Mouse (Mus musculus) midbrain, embryonic 15.5 days (tissue): ENCODE measurements around the gene Evi5l. TPM values are rescaled to one million over a fixed set of nuclear protein-coding genes. Genes with fewer than 3 reads are reported as not detected.

Experiments
- ATAC-seq: fragments of 200-750 bp; cut with Nextera tagmentation; replicated peaks from 2 replicates; pipeline ENCODE4 v1.8.0; 2017; ENCODE audit warnings: moderate TSS enrichment
- H3K27ac ChIP-seq: fragments of 300-500 bp; sonication (generic); 2 replicates; pipeline ENCODE4 v1.5.1; 2015; ENCODE audit warnings: mild to moderate bottlenecking, inconsistent platforms
- H3K27me3 ChIP-seq: fragments of 300-500 bp; sonication (generic); replicated peaks from 2 replicates; pipeline ENCODE4 v1.6.1; 2015; ENCODE audit warnings: inconsistent platforms
- H3K36me3 ChIP-seq: fragments of 300-500 bp; sonication (generic); replicated peaks from 2 replicates; pipeline ENCODE4 v1.6.1; 2015; ENCODE audit warnings: inconsistent platforms
- H3K4me1 ChIP-seq: fragments of 300-500 bp; sonication (generic); 2 replicates; pipeline ENCODE4 v1.6.1; 2015; ENCODE audit warnings: inconsistent platforms
- H3K4me2 ChIP-seq: fragments of 300-500 bp; sonication (generic); 2 replicates; pipeline ENCODE4 v1.6.1; 2015; ENCODE audit warnings: inconsistent platforms, mild to moderate bottlenecking, moderate library complexity
- H3K4me3 ChIP-seq: fragments of 300-500 bp; sonication (generic); 2 replicates; pipeline ENCODE4 v1.5.1; 2015; ENCODE audit warnings: mild to moderate bottlenecking, inconsistent platforms
- H3K9ac ChIP-seq: fragments of 300-500 bp; sonication (generic); 2 replicates; pipeline ENCODE4 v1.6.1; 2015; ENCODE audit warnings: mild to moderate bottlenecking, inconsistent platforms
- H3K9me3 ChIP-seq: fragments of 300-500 bp; sonication (generic); 2 replicates; pipeline ENCODE4 v1.6.1; 2016; ENCODE audit warnings: inconsistent platforms
- WGBS: fragments of 180-500 bp; shearing (Covaris S2); methylation state at CpG from one replicate; pipeline ENCODE4 v1.1.7; 2015; ENCODE audit warnings: mixed read lengths; 5-methylcytosine and 5-hydroxymethylcytosine counted together
- polyA plus RNA-seq: library from polyadenylated mRNA; unstranded; fragments of >200 nt; fragmentation: Nextera tagmentation; extraction: Ambion mirVana; gene quantifications from 2 replicates; pipeline ENCODE4 v1.2.1, GENCODE M21; 2015

The Evi5l gene
- polyA plus RNA-seq, 1 experiment from 2014 or later: 136 TPM

- no peaks in the 10 kb centered on the region; the same call in 1 of the 2 replicates for H3K4me1 ChIP-seq
- no peak overlapping the region for H3K4me2 ChIP-seq
- no peak overlapping the region for H3K4me3 ChIP-seq
- no peaks in the 10 kb centered on the region for H3K36me3 ChIP-seq
- no peak for ATAC-seq
- H3K9ac ChIP-seq: no peak overlapping the region
- H3K27ac ChIP-seq: no peak overlapping the region
- H3K27me3 ChIP-seq: peaks cover 7% of the 10 kb centered on the region
- WGBS: 91% methylated on average over 4 of the region's 4 CpGs
- no peaks in the 10 kb centered on the region for H3K9me3 ChIP-seq
These were observed 61.6 kb downstream of the Evi5l start for GRCm38 (mm10) chr8:4227919-4228318.

DNA sequence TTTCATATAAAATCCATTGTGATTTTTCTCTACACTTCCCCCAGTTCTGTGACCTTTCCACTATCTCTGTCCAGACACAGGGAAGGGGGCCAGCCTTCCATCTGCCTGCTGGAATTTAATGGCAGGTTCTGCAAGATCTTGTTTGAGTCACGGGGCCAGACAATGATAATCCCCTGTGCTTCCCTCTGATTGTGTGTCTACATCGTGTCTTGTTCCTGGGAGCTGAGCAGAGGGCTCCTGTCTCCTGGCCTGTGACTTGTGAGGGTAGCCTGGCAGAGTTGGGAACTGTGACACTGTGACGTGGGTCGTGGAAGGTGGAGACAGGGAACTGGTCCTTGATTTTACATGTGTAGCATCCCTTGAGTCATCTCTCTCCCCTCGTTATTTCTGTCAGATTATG is 63.4 kb downstream of the Evi5l start:
- Histone ChIP-seq H3K36me3 (no peaks in the 10 kb centered on the region), H3K9me3 (no peaks in the 10 kb centered on the region), H3K9ac (no peak overlapping the region), H3K27me3 (peaks cover 7% of the 10 kb centered on the region), H3K4me3 (no peak overlapping the region), H3K4me1 (no peaks in the 10 kb centered on the region; the same call in 1 of the 2 replicates), H3K27ac (no peak overlapping the region), H3K4me2 (no peak overlapping the region)
- ATAC-seq: no peak
- 64% methylated on average over 5 of the region's 5 CpGs for WGBS

- Histone ChIP-seq H3K36me3 (no peaks in the 10 kb centered on the region), H3K4me1 (no peaks in the 10 kb centered on the region; the same call in 1 of the 2 replicates), H3K9ac (no peak overlapping the region), H3K27me3 (peaks cover 7% of the 10 kb centered on the region), H3K4me2 (no peak overlapping the region), H3K27ac (no peak overlapping the region), H3K4me3 (no peak overlapping the region), H3K9me3 (no peaks in the 10 kb centered on the region)
- WGBS: 61% methylated on average over 10 of the region's 10 CpGs
- ATAC-seq: no peak
These were observed 64.4 kb downstream of the Evi5l start for GRCm38 (mm10) chr8:4230612-4231351.

DNA sequence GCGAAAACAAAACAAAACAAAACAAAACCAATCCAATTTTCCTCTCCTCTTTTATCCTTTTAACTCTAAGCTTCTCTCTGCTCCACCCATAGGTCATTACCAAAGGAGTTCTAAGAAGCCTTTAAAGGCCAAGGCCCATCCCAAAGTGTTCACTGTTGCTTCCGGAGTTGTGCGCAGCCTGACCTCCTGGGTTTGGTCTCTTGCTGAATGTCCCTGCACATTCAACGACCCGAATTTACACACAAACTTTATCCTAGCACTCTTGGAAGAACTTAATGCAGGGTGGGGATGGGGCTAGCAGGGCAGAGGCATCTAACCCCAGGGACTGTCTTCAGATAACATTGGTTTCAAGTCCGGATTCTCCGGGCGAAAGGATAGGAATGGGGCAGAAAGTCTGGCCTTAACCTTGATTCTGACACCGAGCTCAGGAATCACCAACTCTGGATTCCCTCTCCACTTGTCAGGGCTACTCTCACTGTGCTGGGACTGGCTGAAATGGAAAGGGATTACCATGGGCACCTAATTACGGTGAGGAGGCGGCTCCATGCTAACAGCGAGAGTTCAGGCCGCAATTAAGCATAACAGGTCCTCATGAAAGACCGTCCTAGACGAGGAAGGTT is 71.6 kb downstream of the Evi5l start:
- Histone ChIP-seq H3K9ac (peak overlapping the region; percentile 47), H3K27ac (peak overlapping the region; percentile 90), H3K4me1 (peaks cover 38% of the 10 kb centered on the region), H3K27me3 (no peaks in the 10 kb centered on the region), H3K4me2 (peak overlapping the region; percentile 82), H3K36me3 (0 out of 2 replicates have a peak, but pooled peaks cover 6% of the 10 kb centered on the region), H3K4me3 (peak overlapping the region; percentile 75), H3K9me3 (no peaks in the 10 kb centered on the region)
- 18% methylated on average over 15 of the region's 15 CpGs for WGBS
- ATAC-seq: peak; percentile 4; the same call in 1 of the 2 replicates

DNA sequence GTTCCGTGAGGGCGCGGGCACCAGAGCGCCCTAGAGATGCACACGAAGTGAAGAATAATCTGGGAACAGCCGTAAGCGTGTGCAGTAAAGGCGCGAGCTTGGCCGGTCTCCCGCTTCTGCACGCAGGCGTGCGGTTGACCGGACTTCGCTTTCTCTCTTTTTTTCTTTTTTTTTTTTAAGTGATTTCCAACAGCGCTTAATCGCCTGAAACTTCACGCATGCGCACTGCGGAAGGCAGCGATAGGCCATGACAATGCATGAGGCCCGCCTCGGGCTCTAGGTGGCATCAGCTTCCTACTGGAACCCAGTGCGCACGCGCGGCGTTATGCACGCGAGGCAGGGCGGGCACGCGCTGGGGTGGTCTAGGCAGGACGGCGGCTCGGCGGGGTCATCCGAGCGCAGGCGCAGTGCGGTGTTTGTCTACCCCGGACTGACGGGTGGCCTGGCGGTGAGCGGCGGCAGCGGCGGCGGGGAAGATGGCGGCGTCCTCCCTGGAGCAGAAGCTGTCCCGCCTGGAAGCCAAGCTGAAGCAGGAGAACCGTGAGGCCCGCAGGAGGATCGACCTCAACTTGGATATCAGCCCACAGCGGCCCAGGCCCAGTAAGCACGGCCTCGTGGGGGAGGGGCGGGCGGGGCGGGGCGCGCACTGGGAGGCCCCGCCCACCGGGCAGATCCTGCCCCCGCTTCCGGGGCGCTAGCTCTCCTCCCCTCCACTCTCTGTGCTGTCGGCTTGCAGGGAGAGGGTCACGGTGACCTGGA is 72.2 kb downstream of the Evi5l start, which contains the start of the genes Map2k7 and Gm49320:
Gene Map2k7 (plus strand): TSS at position 307 of the 759 bp plus-strand sequence.
Gene Gm49320 (plus strand): TSS at position 432 of the 759 bp plus-strand sequence.
- Histone ChIP-seq H3K27ac (peak within 1 kb of the TSS; percentile 90), H3K4me2 (peak within 1 kb of the TSS; percentile 82), H3K4me3 (peak within 1 kb of the TSS; percentile 75), H3K27me3 (no peaks in the 10 kb centered on the region), H3K4me1 (peaks cover 38% of the 10 kb centered on the region), H3K9me3 (no peaks in the 10 kb centered on the region), H3K36me3 (peaks cover 11% of the 10 kb centered on the region), H3K9ac (peak within 1 kb of the TSS; percentile 63)
- WGBS: under 1% methylated on average over 71 of the region's 71 CpGs
- ATAC-seq: peak; percentile 95

GRCm38 (mm10) chr8:4239193-4239890 is 73.0 kb downstream of the Evi5l start:
- ATAC-seq: peak; percentile 1; the same call in 1 of the 2 replicates
- Histone ChIP-seq H3K9ac (peak overlapping the region; percentile 63), H3K36me3 (peaks cover 18% of the 10 kb centered on the region), H3K27ac (peak overlapping the region; percentile 90), H3K4me3 (peak overlapping the region; percentile 75), H3K9me3 (no peaks in the 10 kb centered on the region), H3K4me1 (peaks cover 38% of the 10 kb centered on the region), H3K4me2 (peak overlapping the region; percentile 82), H3K27me3 (no peaks in the 10 kb centered on the region)
- 13% methylated on average over 19 of the region's 19 CpGs for WGBS

GRCm38 (mm10) chr8:4245061-4245460 is 78.7 kb downstream of the Evi5l start:
- 94% methylated on average over 5 of the region's 5 CpGs for WGBS
- Histone ChIP-seq H3K36me3 (peaks cover 43% of the 10 kb centered on the region), H3K4me2 (no peak overlapping the region), H3K9ac (no peak overlapping the region), H3K4me1 (peaks cover 22% of the 10 kb centered on the region), H3K27me3 (no peaks in the 10 kb centered on the region; the same call in 1 of the 2 replicates), H3K9me3 (no peaks in the 10 kb centered on the region), H3K4me3 (no peak overlapping the region), H3K27ac (no peak overlapping the region)
- ATAC-seq: no peak

GRCm38 (mm10) chr8:4245737-4246136 is 79.4 kb downstream of the Evi5l start:
- no peaks in the 10 kb centered on the region for H3K9me3 ChIP-seq
- H3K9ac ChIP-seq: no peak overlapping the region
- H3K27ac ChIP-seq: no peak overlapping the region
- ATAC-seq: no peak
- H3K4me3 ChIP-seq: no peak overlapping the region
- peaks cover 43% of the 10 kb centered on the region for H3K36me3 ChIP-seq
- peaks cover 15% of the 10 kb centered on the region for H3K4me1 ChIP-seq
- H3K27me3 ChIP-seq: no peaks in the 10 kb centered on the region; the same call in 1 of the 2 replicates
- no peak overlapping the region for H3K4me2 ChIP-seq
- WGBS: 89% methylated on average over 13 of the region's 13 CpGs

DNA sequence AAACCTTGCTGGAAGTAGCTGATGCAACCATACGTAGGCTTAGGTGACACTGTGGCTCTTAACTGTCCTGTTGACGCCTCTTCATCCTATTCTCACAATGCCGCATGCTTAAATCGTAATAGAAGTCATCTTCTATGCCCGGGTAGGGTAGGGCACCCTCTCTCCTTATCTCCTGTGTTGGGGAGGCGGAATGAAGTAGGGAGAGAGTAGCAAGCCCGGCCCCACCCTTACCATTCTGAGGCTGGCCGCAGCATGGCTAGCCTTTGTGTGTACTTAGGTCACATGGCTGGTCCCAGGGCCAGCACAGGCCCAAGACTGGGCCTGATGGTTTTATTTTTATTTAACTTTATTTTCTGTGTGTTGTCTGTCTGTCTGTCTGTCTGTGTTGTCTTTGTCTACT is 80.9 kb downstream of the Evi5l start:
- 92% methylated on average over 8 of the region's 8 CpGs for WGBS
- no peak overlapping the region for H3K27ac ChIP-seq
- H3K9me3 ChIP-seq: no peaks in the 10 kb centered on the region
- H3K4me3 ChIP-seq: no peak overlapping the region
- H3K4me1 ChIP-seq: peaks cover 5% of the 10 kb centered on the region
- H3K27me3 ChIP-seq: no peaks in the 10 kb centered on the region; the same call in 1 of the 2 replicates
- peaks cover 43% of the 10 kb centered on the region for H3K36me3 ChIP-seq
- no peak for ATAC-seq
- H3K9ac ChIP-seq: no peak overlapping the region
- H3K4me2 ChIP-seq: no peak overlapping the region

DNA sequence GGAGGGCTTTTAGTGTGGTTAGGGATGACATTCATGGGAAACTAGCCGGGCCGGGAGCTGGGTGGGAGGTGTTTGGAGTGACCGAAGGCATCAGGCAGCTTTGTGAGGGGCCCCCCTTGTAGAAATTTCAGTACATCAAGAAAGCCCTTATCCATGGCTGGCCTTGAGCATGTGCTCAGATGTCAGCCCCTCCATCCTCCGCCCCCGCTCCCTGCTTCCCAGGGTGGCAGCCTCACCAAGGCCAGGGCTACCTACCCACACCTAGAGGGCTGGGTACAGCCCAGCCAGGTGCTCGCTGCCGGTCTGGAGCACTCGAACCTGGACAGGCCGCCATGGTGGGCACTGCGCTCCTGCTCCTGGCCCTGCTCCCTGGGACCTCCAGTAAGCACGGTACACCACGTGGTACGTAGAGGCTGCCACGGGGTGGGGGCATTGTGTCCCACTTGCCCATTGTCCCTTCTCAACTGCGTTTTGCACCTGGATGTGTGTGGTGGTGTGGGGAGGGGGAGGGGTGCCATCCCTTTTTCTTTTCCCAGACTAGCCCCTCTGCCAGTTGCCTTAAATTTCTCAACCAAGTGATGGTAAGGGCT is 81.7 kb downstream of the Evi5l start, which contains the start of gene Tgfbr3l:
Gene Tgfbr3l (plus strand): TSS at position 264 of the 590 bp plus-strand sequence.
- Histone ChIP-seq H3K4me3 (no peak within 1 kb of the TSS), H3K4me2 (no peak within 1 kb of the TSS), H3K27me3 (no peaks in the 10 kb centered on the region; the same call in 1 of the 2 replicates), H3K9me3 (no peaks in the 10 kb centered on the region), H3K36me3 (peaks cover 37% of the 10 kb centered on the region), H3K27ac (no peak within 1 kb of the TSS), H3K9ac (no peak within 1 kb of the TSS), H3K4me1 (peaks cover 9% of the 10 kb centered on the region)
- no peak for ATAC-seq
- WGBS: 76% methylated on average over 15 of the region's 15 CpGs

- Histone ChIP-seq H3K9ac (no peak overlapping the region; the same call in 1 of the 2 replicates), H3K4me1 (peaks cover 17% of the 10 kb centered on the region), H3K4me2 (0 out of 2 replicates have a peak overlapping the region, but pooled peaks have one; percentile 3), H3K4me3 (no peak overlapping the region), H3K36me3 (peaks cover 27% of the 10 kb centered on the region), H3K27ac (no peak overlapping the region), H3K27me3 (no peaks in the 10 kb centered on the region; the same call in 1 of the 2 replicates), H3K9me3 (no peaks in the 10 kb centered on the region)
- ATAC-seq: no peak
- WGBS: 22% methylated on average over 29 of the region's 29 CpGs
These were observed 82.8 kb downstream of the Evi5l start for GRCm38 (mm10) chr8:4249213-4249612.
